Mouse (Mus musculus) kidney, postnatal 36 days (tissue): ENCODE measurements around the gene Rorc.

Experiments
- DNase-seq, 2 experiments: peaks; one replicate each; pipeline ENCODE4 v3.0.0; 2021 to 2022; ENCODE audit warnings: mixed read lengths in 2 of 2

The Rorc gene

DNA sequence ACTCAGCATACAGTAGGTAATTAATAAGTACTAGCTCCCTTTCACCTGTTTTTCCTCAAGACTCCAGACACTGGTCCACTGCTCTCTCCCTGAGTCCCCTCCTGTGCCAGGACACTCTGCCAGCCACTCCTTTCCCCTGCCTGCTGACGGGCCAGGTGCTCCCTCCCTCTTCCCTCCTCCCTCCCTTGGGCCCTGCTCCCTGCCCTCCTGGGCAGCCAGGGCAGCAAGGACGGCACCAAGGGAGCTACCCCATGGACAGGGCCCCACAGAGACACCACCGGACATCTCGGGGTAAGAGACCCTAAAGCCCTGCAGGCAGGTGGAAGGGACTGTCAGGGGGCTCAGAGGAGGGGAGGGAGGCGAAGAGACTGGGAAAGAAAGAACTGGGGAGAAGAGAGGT is at the start of gene Rorc:
Gene Rorc, plus strand, starts transcription at position 154 of the 400 bp plus-strand sequence.
- DNase-seq: peak; percentile 81 to 88

DNA sequence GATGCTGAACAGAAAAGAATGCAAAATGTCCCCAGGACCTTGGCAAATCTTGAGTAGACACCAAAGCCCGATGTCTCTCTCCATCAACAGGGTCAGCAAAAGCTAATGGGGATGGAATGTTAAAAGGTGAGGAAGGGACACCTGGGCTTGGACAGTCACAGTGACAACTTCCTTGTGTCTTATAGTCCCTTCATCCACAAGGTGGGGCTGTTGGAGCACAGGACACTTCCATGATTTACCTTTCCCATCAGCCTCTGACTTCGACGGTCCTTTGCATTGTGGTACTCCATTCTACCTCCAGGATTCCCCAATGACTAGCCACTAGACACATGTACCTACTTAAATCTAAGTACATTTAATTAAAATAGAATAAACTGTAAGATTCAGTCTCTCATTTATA is 43.9 kb upstream of the Rorc start:
- DNase-seq: peak in 1 of 2 experiments; percentile 36

DNA sequence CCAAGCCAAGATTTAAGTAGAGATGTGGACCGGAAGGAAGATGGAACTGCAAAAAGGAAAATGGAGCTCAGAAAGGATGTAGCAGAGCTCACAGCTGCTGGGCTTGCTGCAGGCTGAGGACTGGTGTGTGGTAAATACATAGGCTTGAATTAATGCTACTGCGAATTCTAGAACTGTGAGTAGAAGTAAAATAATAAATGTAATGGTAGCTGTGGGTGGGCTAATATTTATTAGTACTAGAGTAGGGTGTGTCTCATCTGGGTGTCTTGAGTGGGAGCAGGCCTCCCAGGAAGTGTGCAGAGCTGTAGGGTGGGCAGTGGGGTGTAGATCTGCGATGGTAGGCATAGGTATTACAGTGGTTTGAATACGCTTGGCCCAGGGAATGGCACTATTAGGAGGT is 38.2 kb upstream of the Rorc start:
- no peak for DNase-seq

DNA sequence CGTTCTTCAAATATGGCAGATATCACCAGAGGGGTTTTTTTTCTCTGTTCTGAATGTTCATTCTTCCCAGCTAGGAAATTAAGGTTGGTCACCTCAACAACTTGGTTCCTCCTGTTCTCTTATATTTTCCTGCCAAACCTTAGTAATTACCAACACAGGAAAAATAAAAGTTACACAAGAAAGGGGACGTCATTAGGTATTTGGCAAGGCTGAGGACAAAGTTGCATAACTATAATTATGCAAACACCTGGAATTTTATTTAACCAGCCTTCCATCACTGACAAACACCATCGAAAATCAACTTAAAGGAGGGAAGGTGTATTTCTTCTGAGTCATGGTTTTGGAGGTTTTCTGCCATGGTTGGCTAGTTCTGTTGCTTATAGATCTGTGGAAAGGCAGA is 34.1 kb upstream of the Rorc start:
- no peak for DNase-seq

DNA sequence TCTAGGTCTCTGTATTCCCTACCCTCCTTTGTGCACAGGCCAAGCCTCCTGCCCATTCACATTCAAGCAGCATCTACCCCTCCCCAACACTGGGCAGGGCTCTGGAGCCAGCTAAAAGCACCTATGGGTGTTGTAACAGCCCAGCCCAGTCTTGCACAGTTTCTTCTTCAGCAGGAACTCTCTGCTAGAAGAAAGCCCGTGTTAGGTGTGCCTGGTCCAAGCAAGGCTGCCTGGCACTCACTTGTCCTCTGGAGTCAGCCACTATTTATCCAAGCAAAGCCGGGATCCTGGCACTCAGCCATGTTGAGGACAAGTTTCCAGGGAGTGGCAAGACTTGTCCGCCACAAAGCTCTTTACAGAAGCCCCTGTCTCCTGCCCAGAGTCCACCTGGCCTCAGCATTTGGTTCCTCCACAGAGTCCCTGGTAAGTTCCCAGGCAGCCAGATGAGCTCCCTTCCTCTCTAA is 30.6 kb upstream of the Rorc start, which contains the start of gene Them5:
Gene Them5, plus strand, starts transcription at position 141 of the 464 bp plus-strand sequence.
- DNase-seq: peak; percentile 2 to 36

DNA sequence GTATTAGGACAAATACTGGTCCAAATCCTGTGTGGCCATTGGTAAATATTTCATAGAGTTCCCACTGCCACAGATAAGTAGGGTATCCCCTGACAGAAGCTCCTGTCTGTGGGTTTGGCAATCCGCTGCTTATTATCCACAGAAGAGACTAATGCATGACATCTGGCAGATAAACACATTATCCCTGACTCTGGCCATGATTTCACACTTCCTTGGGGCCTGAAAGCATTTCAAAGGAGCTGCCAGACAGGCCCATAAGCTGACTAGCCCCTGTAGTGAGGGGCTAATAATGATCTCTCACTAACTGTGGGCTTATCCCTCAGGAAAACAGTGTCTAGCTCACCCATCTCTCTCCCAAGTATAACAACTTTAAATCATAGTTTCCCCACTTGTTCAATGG is 30.0 kb upstream of the Rorc start:
- no peak for DNase-seq

DNA sequence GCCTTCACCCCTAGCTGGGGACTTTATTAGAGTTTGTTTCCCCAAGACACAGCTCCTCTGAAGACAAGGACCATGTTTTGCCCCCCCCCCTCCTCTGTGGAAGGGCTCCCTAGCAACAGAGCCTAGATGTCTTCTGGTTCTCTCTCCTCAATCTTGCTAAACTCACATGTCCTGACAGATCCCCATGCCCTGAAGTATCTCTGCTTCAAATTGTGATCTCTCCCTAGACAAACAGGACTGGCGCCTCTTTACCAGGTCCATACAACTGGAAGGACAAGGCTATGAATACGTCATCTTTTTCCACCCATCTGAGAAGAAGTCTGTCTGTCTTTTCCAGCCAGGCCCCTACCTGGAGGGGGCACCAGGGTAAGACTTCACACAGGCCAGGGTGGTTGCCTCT is 28.4 kb upstream of the Rorc start:
- DNase-seq: no peak

DNA sequence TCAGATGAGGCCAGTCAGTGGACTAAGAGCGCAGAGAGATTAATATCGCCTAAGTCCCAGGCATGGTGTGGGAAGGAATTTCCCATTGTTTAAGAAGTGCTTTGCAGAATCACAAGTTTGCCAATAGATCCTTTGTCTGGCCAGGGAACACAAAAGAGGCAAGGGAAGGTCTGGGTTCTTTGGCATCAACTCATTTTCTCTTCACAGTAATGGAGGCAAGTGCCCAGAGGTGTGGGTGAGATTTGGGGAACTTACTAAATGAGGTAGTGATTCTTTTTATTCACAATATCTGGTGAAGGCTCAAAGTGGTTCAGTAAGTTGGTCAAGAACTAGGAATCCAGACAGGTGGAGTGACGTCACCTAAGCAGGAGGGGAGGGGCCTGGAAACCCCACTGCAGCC is 27.7 kb upstream of the Rorc start:
- no peak for DNase-seq

DNA sequence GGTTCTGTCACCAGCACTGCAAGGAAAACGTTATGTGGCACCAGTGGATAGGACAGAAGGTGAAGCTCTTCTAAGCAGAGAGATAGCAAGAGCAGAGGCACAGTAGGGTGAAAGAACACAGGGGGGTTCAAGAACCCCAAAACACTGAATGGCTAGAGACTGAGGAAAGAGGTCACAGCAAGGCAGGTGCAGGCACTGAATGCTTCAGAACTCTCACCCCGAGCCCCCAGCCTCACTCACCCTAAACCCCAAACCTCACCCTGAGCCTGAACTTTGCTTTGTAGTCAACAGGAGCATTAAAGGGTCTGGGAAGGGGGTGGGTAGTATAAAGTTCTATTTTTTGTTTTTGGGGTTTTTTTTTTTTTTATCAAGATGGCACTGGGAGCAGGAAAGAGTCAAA is 24.4 kb upstream of the Rorc start:
- no peak for DNase-seq

DNA sequence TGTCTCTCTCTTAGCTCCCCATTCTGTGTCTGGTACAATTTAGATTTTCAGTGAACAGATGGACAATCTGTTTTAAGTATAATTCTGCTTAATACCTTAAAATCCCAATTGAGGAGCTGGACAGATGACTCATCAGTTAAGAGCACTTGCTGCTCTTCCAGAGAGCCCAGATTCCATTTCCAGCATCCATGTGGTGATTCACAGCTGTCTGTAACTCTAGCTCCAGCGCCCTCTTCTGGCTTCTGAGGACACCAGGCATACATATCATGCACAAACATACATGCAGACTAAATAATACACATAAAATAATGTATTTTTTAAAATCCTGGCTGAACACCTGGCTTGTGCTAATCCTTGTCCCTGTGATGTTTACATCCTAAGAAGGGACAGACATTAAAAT is 11.8 kb upstream of the Rorc start:
- peak; percentile 40 to 72 for DNase-seq

DNA sequence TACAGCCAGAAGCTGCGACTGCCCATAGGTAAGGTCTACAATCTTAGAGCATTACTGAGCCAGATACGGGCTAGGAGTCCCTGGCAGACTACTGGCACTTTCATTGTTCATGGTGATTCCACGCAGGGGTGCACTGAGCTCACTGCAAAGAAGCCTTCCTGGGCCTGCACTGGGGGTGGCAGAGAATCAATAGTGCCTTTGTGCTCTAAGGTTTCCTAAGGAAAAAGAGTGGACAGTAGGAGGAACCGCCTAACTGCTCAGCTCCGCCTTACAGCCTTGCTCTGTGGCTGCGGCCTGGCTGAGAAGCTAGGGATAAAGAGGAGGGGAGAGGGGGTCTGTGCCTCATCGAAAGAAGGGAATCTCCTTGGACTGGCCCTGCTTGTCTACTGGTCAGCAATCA is 10.5 kb upstream of the Rorc start, which contains the start of gene C2cd4d:
Gene C2cd4d, plus strand, starts transcription at position 301 of the 400 bp plus-strand sequence.
- DNase-seq: no peak

DNA sequence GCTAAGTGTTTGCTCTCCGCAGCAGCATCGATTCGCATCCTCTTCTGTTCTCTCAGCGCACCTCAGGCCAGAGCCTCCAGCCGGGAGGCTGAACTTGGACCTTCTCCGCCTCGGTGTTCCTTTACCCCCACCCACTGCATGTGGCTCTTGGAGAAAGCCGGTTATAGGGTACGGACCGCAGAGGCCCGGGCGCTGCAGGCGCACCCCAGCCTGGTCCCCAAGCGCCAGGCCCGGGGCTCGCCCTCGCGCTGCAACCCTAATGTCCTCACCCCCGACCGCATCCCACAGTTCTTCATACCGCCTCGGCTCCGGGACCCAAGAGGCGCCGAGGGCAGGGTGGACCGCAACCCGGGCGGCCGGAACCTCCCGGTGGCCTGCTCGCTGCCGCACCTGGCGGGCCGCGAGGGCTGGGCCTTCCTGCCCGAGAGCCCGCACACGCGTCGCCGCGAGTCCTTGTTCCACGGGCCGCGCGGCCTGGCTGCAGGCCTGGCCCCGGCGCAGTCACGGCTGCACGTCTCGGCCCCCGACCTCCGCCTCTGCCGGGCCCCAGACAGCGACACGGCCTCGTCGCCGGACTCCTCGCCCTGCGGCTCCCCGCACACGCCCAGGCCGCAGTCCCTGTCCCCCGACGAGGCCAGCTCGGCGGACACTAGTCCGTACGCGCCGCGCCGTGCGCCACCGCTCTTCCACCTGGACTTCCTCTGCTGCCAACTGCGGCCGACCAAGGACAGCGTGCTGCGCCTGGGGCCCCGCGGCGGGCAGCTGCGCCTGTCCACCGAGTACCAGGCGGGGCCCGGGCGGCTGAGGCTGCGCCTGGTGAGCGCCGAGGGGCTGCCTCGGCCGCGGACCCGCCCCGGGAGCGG is 9.1 kb upstream of the Rorc start:
- DNase-seq: peak; percentile 54 to 71

DNA sequence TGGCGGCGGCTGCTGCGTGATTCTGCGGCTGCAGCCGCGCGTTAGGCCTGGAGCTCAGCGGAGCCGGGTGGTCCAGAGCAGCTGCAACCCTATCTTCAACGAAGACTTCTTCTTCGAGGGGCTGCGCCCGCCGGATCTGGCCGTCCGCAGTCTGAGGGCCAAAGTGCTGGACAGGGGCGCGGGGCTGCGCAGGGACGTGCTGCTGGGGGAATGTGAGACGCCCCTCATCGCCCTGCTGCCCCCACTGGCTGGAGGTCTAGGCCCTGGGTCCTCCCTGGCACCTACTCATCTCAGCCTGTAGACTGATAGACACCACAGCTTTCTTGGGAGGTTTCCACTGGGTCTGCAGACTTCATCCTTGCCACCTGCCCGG is 8.5 kb upstream of the Rorc start:
- DNase-seq: no peak

DNA sequence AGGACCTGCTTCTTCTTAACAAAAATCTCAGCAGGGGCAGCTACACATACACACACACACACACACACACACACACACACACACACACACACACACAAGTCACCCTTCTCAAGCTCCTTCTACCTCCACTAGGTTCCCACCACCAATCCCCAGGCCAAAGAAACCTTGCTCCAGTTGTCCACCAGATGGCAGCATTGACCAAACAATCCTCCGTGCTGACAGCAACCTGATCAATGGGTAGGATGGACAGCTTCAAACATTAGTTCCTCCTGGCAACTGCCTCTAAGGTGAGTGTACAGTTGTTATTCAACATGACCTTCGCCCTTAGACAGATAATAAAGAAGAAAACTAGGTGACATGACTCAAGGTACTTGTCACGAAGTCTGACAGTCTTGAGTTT is 5.8 kb upstream of the Rorc start:
- peak; percentile 74 to 85 for DNase-seq

DNA sequence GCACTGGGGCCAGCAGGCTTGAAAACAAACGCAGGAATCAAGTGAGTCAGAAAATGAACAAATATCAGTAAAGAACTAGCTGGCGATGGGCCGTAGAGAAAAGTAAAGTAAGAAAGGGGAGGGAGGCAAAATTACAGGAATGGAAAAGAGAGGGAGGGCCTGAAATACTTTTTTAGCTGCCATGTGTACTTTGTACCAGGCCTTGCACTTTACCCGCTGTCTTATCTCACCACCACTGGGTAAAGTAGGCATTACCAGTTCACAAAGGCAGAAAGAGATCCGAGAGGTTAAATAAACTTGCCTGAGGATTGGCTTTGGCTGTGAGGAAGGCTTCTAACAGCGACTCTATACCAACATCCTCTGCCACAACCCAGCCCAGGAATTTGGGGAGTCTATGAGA is 5.1 kb upstream of the Rorc start:
- peak; percentile 26 to 51 for DNase-seq

DNA sequence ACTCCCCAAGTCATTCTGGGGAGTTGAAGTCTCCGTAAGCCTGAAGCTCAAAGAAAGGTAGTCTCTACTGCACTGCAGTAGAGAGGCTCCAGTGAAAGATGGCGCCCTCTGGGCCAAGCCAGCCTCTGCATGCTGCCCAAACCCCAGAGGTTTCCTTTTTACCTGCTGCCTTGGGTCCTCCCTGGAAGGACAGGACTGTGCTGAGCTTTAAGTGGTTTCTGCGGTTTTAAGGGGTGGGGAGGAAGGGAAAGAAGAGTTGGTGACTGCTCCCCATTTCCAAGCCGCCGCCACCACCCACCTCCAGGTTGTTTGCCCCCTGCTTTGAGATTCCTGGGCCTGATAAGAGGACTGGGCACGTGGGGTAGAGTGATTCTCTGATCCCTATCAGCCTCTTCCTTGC is 4.0 kb upstream of the Rorc start:
- no peak for DNase-seq

DNA sequence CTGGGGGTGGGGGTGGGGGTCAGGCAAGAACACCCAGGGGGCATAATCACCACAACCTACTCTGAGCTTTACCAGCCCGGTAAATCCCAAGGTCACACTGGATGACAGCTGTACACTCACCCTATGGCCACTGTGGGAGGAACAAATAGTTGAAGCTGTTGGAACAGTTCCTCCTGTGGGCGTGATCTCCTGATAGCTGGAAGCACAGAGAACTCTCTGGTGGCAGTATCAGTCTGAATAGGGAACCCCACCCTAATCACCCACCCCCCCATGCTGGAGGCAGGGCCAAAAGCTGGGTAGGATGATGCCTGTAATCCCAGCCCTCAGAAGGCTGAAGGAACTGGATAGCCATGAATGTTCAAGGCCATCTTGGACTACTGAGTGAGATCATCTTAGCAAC is 2.9 kb upstream of the Rorc start:
- DNase-seq: no peak

DNA sequence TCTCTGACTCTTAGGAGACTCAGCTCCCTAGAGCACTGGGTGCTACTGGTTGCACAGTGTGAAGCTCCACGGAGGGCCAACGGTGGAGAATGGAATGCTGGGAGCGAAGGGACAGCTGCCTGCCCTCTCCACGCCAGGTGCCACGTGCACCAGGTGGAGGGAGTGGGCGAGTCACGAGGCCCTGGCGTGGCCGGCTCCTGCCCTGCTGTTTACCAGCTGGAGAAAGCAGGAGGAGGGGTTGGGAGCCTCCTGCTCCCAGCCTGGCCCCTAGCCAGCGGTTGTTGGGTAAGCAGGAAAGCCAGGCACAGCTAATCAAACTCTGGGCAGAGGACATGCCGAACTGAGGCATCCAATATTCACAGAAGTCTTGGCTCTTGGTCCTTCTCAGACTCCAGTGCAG is 957 bp upstream of the Rorc start:
- DNase-seq: peak; percentile 98

DNA sequence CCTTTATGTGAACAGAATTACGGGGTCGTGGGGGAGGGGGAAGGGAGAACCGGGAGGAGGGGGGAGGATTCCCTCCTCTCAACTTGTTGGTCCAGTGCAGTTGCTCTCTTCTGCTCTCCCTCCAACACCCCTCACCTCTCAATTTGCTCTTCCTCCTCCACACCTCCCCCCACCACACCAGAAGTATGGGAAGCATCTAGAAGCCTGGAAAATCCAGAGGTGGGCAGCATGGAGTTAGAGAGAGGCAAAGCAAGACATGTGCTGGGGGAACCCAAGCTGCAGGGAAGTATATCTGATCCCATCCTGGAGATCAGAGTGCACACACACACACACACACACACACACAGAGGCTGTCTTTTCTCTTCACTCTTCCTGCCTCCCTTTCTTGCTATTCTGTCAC is 556 bp upstream of the Rorc start:
- DNase-seq: no peak

DNA sequence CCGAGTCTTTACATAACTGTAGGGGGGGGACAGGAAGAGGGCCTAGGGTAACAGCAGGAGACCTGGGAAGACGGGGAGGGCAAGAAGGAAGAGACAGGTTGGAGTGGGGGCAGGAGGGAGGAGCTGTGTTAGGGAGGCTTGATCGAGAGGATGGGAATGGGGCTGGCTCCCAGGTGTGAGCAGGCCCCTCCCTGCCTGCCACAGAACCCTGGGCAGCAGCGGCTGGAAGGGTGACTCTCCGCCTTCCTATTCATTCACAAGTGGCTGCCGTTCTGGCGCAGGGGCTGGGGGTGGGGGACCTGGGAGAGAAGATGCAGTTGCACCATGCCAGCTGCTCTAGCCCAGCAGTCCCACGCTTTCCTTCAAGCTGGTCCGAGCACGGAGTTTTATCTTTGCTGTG is 496 bp downstream of the Rorc start:
- DNase-seq: peak; percentile 59 to 74

DNA sequence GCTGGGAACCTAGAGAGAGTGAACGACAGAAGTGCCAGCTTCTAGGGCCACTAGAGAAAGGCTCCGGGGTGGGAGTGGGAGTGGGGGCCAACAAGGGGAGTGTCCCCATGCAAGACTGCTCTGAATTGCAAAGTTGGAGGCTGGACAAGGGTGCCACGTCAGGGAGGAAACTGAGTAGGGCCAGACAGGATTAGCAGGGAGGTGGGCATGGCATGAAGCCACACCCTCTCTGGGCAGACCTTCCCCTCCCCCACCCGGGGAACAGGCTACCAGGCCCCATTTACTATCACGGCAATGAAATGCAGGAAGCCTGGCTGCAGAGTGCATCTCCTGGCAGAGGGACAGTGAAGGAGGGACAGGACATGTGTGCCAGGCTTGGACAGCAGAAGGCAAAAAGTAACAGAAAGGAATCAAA is 1.0 kb downstream of the Rorc start:
- DNase-seq: peak; percentile 76 to 89

DNA sequence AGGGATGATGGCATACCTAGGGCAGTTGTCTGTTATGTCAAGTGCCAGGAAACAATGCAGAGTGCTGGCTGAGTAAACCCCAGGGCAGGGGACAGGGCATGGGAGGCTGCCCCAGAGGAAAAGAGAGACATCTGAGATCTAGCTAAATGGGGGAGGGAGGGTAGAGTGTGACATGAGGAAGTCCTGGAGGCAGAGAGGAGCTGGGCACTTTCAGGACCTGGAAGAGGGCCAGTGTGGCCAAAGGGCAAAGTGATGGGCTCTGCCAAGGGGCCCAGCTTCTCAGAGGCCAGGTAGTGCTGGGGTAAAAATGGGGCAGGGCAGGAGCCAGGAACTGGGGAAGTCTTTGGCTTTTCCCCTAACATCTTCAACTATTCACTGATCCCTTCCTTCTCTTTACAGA is 2.0 kb downstream of the Rorc start:
- DNase-seq: peak; percentile 86 to 89

DNA sequence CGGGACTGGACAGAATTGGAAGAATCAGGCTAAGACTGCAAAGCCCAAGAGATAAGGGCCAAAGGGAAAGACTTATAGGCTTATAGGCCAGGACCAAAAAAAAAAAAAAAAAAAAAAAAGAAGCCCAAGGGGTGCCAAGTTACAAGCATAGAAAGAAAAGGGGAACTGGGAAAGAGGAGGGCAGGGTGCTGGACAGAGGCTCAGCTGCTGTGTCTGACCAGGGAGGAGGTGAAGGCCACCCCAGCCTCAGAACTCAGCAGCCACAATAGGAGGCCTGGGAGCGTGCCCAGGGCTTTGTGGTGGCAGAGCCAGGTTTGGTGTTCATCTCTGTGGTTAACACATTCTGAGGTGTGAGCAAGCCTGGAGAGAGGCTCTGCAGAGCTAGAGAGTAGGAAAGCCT is 2.6 kb downstream of the Rorc start:
- no peak for DNase-seq

DNA sequence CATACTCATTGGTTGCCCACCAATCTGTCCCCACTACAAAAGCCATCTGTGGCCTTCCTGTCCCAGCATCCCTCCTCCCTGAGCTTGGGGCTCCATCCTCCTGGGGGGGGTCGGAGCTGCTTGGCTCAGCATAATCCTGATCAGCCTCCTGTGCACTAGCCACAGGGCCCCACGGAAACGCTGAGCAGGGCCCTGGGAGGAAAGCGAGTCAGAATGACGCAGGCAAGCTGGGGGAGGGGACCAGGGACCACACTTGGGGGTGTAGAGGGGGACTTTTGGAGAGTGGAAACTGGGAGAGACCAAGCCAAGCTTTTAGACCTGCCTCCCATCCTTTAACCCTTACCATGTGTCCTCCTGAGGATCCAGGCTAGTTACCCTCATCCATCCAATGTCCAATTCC is 3.3 kb downstream of the Rorc start:
- no peak for DNase-seq
